16 mouse cellular contexts compared by ENCODE assay signal in genomic region chr1:107719304-107719703, GRCm38 (mm10).
DNase-seq lines count a peak whose midpoint lies in the region; ATAC-seq and TF ChIP-seq lines count a peak whose summit lies in the region.
"Had no signal": no experiment of that assay in that cellular context is flagged by ENCODE, and none has a peak within 500 bp of the region (broad histone marks: within the 10 kb centered on the region; RNA-seq: fewer than 3 reads in every experiment).

No protein-coding gene starts in this region.

- H3K36me3 ChIP-seq in forebrain, postnatal 0 days (ENCODE audit: insufficient read depth): no peaks in the 10 kb centered on the region
- H3K36me3 ChIP-seq in forebrain, embryonic 14.5 days (ENCODE audit: control insufficient read depth, insufficient read depth, low read length): no peaks in the 10 kb centered on the region
- H3K36me3 ChIP-seq in midbrain, embryonic 16.5 days (ENCODE audit: control insufficient read depth, insufficient read depth, low read length): no peaks in the 10 kb centered on the region
- no peaks in the 10 kb centered on the region for H3K36me3 ChIP-seq in midbrain, embryonic 14.5 days (ENCODE audit: control insufficient read depth, insufficient read depth, low read length)
- H3K36me3 ChIP-seq: embryonic facial prominence, embryonic 10.5 days; embryonic facial prominence, embryonic 12.5 days; forebrain, embryonic 15.5 days had no signal

- no peak overlapping the region for H3K9ac ChIP-seq in forebrain, postnatal 0 days
- no peak overlapping the region for H3K9ac ChIP-seq in forebrain, embryonic 14.5 days (ENCODE audit: low read length)
- no peak overlapping the region for H3K9ac ChIP-seq in midbrain, embryonic 16.5 days (ENCODE audit: low read depth, low read length)
- no peak overlapping the region for H3K9ac ChIP-seq in midbrain, embryonic 14.5 days (replicated peaks; ENCODE audit: low read length)
- H3K9ac ChIP-seq: embryonic facial prominence, embryonic 12.5 days; forebrain, embryonic 15.5 days had no signal

- H3K27me3 ChIP-seq in forebrain, postnatal 0 days (ENCODE audit: insufficient read depth, low read length): no peaks in the 10 kb centered on the region
- H3K27me3 ChIP-seq in forebrain, embryonic 14.5 days (replicated peaks; ENCODE audit: control insufficient read depth, insufficient read depth, low read length): no peaks in the 10 kb centered on the region
- H3K27me3 ChIP-seq in midbrain, embryonic 16.5 days (ENCODE audit: control insufficient read depth, insufficient read depth, low read depth, low read length): no peaks in the 10 kb centered on the region
- H3K27me3 ChIP-seq in midbrain, embryonic 14.5 days (ENCODE audit: control insufficient read depth, insufficient read depth, low read length): no peaks in the 10 kb centered on the region
- H3K27me3 ChIP-seq: embryonic facial prominence, embryonic 12.5 days; forebrain, embryonic 15.5 days had no signal

- H3K27ac ChIP-seq in forebrain, postnatal 0 days (ENCODE audit: low read depth, low read length): no peak overlapping the region
- no peak overlapping the region for H3K27ac ChIP-seq in forebrain, embryonic 14.5 days (ENCODE audit: low read depth, low read length)
- no peak overlapping the region for H3K27ac ChIP-seq in midbrain, embryonic 16.5 days (ENCODE audit: low read length)
- no peak overlapping the region for H3K27ac ChIP-seq in midbrain, embryonic 14.5 days (replicated peaks; ENCODE audit: low read depth, low read length)
- H3K27ac ChIP-seq: embryonic facial prominence, embryonic 10.5 days; embryonic facial prominence, embryonic 12.5 days; forebrain, embryonic 15.5 days had no signal

- TF ChIP-seq CTCF in forebrain, postnatal 0 days (IDR thresholded peaks at IDR 0.05; ENCODE audit: low read depth): no peak

- 70% methylated on average over 5 of the region's 5 CpGs for WGBS in forebrain, postnatal 0 days
- WGBS in forebrain, embryonic 14.5 days: 79% methylated on average over 5 of the region's 5 CpGs
- 76% methylated on average over 5 of the region's 5 CpGs for WGBS in midbrain, embryonic 16.5 days
- 76% methylated on average over 5 of the region's 5 CpGs for whole genome bisulfite sequencing in midbrain, embryonic 14.5 days

- H3K4me1 ChIP-seq in forebrain, postnatal 0 days (ENCODE audit: insufficient read depth): no peaks in the 10 kb centered on the region
- H3K4me1 ChIP-seq in forebrain, embryonic 14.5 days (ENCODE audit: control insufficient read depth, insufficient read depth, low read length): no peaks in the 10 kb centered on the region
- H3K4me1 ChIP-seq in midbrain, embryonic 16.5 days (ENCODE audit: control insufficient read depth, insufficient read depth, low read length): no peaks in the 10 kb centered on the region; the same call in 1 of the 2 replicates
- H3K4me1 ChIP-seq in midbrain, embryonic 14.5 days (ENCODE audit: control insufficient read depth, insufficient read depth, low read length): no peaks in the 10 kb centered on the region
- H3K4me1 ChIP-seq: embryonic facial prominence, embryonic 12.5 days; forebrain, embryonic 15.5 days had no signal

- no peak overlapping the region for H3K4me2 ChIP-seq in forebrain, postnatal 0 days (ENCODE audit: low read depth)
- H3K4me2 ChIP-seq in forebrain, embryonic 14.5 days (ENCODE audit: low read length): no peak overlapping the region
- H3K4me2 ChIP-seq in midbrain, embryonic 16.5 days (ENCODE audit: low read length): no peak overlapping the region
- H3K4me2 ChIP-seq in midbrain, embryonic 14.5 days (ENCODE audit: low read length): no peak overlapping the region
- H3K4me2 ChIP-seq: embryonic facial prominence, embryonic 12.5 days; forebrain, embryonic 15.5 days had no signal

- no peaks in the 10 kb centered on the region for H3K9me3 ChIP-seq in forebrain, postnatal 0 days (ENCODE audit: low read length)
- no peaks in the 10 kb centered on the region for H3K9me3 ChIP-seq in forebrain, embryonic 14.5 days (replicated peaks; ENCODE audit: control insufficient read depth, low read length)
- no peaks in the 10 kb centered on the region for H3K9me3 ChIP-seq in midbrain, embryonic 16.5 days (replicated peaks; ENCODE audit: control insufficient read depth, low read length, poor library complexity, severe bottlenecking)
- H3K9me3 ChIP-seq in midbrain, embryonic 14.5 days (ENCODE audit: control insufficient read depth, low read length): no peaks in the 10 kb centered on the region
- H3K9me3 ChIP-seq: embryonic facial prominence, embryonic 10.5 days; embryonic facial prominence, embryonic 12.5 days; forebrain, embryonic 15.5 days had no signal

- peak; percentile 11 for DNase-seq in forebrain, postnatal 0 days
- no peak for DNase-seq in forebrain, embryonic 14.5 days (ENCODE audit: low spot score)
- no peak for DNase-seq in midbrain, embryonic 14.5 days
- no peak for DNase-seq in frontal cortex, postnatal 36 days (ENCODE audit: low spot score in 2 of 2)
- DNase-seq: adrenal gland, adult 2 months; adrenal gland, postnatal 10 days; adrenal gland, postnatal 25 days; cerebellum, adult 11-12 months; cerebellum, adult 2 months; cerebellum, adult 9-10 months; cerebellum, postnatal 10 days; cerebellum, postnatal 25 days had no signal

- ATAC-seq in forebrain, postnatal 0 days: peak; percentile 61
- no peak for ATAC-seq in forebrain, embryonic 14.5 days
- peak; percentile 54; the same call in 1 of the 2 replicates for ATAC-seq in midbrain, embryonic 16.5 days
- no peak for ATAC-seq in midbrain, embryonic 14.5 days (ENCODE audit: low FRiP score, low TSS enrichment)
- ATAC-seq: forebrain, embryonic 15.5 days had no signal

- H3K4me3 ChIP-seq in forebrain, postnatal 0 days (ENCODE audit: low read depth, low read length): no peak overlapping the region
- H3K4me3 ChIP-seq in forebrain, embryonic 14.5 days (ENCODE audit: low read depth, low read length): no peak overlapping the region
- no peak overlapping the region for H3K4me3 ChIP-seq in midbrain, embryonic 16.5 days (ENCODE audit: low read depth, low read length)
- no peak overlapping the region for H3K4me3 ChIP-seq in midbrain, embryonic 14.5 days (replicated peaks; ENCODE audit: low read depth, low read length)
- H3K4me3 ChIP-seq: embryonic facial prominence, embryonic 10.5 days; embryonic facial prominence, embryonic 12.5 days; forebrain, embryonic 15.5 days had no signal

Comparison
In these comparisons a context has a peak if more than half of its experiments do, and no peak if none do; other contexts are left out.
1. ATAC-seq: peak in forebrain, postnatal 0 days (single experiment) and midbrain, embryonic 16.5 days (single experiment); none in forebrain, embryonic 14.5 days (single experiment) and midbrain, embryonic 14.5 days (single experiment).